Mouse (Mus musculus): ENCODE results near the gene Amacr.

The Amacr gene

DNA sequence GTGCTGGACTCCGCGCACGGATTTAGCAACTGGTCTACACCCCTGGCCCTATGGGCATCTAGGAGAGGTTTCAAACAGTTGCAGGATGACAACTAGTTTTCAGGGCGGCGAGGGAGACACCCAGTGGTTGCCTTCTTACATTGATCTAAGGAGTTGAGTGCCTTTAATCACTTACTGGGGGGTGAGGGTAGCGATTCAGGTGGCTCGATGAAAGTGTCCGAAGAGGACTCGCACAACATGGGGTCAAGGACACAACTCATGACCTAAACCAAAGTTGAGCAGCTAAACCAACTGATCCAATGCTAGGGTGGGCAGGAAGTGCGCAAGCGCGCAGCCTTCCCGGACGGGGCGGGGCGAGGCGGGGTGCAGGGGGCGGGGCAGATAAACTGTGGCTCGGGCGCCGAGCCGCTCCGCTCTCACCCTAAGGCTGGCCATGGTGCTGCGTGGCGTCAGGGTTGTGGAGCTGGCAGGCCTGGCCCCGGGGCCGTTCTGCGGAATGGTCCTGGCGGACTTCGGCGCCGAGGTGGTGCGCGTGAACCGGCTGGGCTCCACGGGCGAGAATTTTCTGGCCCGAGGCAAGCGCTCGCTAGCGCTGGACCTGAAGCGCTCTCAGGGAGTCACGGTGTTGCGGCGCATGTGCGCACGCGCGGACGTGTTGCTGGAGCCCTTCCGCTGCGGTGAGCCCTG lies at the start of gene Amacr:
Amacr (plus strand) TSS at position 380 of the 687 bp plus-strand sequence.
- DNase-seq (ENCODE audit: extremely low spot score, low read depth, low spot score) = peak; percentile 62

- no peak for DNase-seq (ENCODE audit: extremely low spot score, low read depth, low spot score)
Measured at GRCm38 (mm10) chr15:10933930-10934329, 47.6 kb upstream of the Amacr start.

DNA sequence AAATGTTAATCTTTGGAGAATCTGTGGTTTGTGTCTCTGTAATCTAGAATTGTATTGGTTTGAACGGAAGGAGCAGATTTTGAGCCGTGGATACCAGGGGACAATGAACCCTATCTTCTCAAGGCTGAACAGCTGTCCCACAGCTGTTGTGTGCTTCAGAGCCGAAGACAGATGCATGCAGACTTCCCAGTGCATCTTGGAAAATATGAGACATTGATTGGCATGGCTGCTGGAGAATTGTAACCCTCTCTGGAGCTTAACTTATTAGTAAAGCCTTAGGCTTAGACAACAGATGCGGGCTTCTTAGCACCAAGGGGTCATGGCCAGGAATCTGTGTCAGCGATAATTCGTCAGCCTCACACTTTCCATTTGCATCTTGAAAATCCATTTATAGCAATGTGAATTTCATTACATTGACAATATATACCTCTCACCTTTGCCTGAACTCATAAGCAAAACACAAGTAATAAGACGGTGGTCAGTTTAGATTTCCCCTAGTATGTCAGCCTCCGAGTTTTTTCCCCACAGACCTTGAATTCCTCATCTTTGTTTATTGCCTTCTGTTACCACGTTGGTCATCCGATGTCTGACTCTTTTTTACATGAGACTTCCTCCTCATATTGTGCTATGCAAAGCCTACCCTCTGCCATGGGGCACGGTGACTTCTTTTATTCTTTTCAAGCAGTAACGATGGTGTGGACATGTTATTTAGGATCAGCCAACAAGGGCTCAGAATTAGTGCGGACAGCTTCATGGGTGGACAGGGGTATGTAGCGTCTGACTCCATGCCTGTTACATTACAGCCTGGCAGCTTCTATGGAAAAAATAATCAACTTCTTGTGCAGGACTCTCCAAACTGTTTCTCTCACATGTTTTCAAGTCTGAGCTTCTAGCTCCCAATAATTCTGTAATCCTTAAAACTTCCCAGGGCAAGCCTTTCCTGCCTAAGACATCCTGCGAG lies 41.1 kb upstream of the Amacr start:
- DNase-seq (ENCODE audit: extremely low spot score, low read depth, low spot score) = no peak

- DNase-seq (ENCODE audit: extremely low spot score, low read depth, low spot score) = no peak
Measured at GRCm38 (mm10) chr15:10941901-10942300, 39.7 kb upstream of the Amacr start.

GRCm38 (mm10) chr15:10947852-10948251 lies 33.7 kb upstream of the Amacr start:
- no peak for DNase-seq (ENCODE audit: extremely low spot score, low read depth, low spot score)

DNA sequence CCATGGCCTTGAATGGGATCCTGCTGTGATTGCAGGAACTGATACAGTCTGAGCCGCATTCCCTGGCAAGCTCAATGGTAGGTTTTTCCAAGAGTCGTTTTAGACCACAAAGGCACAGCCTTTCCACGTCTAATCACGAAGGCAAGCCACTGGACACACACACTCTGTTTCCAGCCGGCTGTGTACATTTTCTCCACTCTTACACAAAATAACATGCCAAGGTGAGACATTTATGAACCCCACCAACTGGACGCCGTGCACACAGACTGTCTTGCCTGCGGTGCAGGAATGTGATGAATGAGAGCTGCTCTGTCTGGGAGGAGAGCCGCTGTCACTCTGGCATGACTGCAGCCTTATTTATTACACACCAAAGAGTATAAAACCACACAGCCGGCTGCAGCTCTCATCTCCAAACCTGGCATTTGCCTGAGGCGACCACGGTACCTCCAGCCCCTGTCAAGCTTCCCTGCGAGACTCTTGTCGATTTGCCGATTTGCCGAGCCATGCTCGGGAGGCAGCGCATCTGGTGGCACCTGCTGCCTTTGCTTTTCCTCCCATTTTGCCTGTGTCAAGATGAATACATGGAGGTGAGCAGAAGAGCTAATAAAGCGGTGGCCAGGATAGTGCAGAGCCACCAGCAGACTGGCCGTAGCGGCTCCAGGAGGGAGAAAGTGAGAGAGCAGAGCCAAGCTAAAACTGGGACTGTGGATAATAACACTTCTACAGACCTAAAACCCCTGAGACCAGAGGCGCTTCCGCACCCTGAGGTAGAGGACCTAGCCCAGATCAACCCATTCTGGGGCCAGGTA lies 29.4 kb upstream of the Amacr start, which contains the start of gene C1qtnf3:
C1qtnf3 (plus strand) TSS at position 382 of the 809 bp plus-strand sequence.
- DNase-seq (ENCODE audit: extremely low spot score, low read depth, low spot score) = no peak

DNA sequence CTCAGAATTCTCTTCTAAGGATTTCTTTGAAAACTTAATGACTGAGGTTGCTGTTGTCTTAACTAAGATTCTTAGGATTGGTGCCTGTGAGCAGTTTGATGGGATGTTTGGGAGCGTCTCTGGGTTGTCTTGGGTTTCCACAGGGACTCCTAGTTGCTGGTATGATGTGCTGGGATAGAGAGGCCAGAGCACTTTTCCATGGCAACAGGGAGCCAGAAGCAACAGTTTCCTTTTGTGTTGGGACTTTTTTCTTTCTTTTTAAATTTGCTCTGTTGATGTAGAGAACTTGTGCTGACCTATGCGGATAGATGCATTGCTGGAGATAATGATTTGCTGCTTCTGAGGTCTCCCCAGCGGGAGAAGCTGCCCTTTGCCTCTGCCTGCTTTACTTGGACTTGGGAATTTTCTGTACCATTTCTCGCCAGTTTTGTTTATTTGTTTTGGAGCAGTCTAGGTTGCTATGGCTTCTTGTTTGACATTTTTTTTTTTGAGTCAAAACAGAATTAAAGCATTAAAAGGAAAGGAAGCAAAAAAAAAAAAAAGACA lies 28.7 kb upstream of the Amacr start:
- no peak for DNase-seq (ENCODE audit: extremely low spot score, low read depth, low spot score)

GRCm38 (mm10) chr15:10953465-10953864 lies 28.1 kb upstream of the Amacr start:
- DNase-seq (ENCODE audit: extremely low spot score, low read depth, low spot score) = no peak

GRCm38 (mm10) chr15:10954381-10955016 lies 27.1 kb upstream of the Amacr start:
- no peak for DNase-seq (ENCODE audit: extremely low spot score, low read depth, low spot score)

- no peak for DNase-seq (ENCODE audit: extremely low spot score, low read depth, low spot score)
Measured at GRCm38 (mm10) chr15:10955156-10955555, 26.4 kb upstream of the Amacr start.

DNA sequence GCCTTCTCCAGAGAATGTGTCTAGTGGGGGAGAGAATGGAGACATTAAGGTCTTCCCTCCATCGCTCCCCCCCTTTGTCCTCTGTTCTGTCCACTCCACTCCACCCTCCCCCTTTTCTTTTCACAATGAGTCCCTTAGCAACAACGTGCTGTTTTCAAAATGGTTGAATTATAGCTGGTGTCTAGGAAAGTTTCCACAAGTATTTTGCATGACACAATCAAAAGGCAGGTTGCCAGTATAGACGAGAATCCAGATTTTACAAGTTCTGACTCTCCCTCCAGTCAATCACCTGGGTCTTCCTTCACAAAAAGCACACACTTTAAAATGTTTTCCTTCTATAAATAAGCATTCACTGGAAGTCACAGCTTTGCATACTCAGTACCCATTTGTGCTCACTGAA lies 24.9 kb upstream of the Amacr start:
- no peak for DNase-seq (ENCODE audit: extremely low spot score, low read depth, low spot score)

DNA sequence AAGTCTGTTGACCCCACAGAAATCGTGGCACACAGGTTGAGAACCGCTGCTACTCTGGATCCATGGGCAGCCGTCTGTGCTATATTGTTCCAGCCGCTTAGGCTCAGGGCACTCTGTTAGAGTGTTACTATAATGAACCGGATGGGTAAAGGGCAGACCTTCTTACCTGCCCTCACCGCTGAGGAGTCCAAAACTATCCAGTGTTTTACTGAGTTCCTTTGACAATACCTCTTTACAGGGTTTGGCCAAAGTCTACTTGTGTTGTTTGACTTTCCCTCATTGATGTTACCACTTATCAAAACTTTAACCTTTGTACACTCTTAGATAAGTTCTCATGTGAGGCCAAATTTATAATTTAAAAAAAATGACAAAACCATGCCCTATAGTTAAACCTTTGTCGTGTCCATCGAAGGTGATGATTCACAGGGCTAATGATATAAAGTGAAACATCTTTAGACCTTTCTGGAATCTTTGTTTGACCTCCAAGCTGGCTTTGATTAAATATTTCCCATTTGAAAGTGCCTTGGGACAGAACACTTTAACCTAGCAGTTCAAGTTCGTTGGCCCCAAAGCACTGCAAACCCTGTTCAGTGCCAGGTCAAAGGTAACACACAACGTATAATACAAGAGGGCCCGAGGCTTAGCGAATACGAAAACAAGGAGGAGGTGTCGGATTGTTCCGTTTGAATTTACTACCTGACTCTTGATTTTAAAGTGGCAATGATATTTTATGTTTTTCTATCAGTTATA lies 22.1 kb upstream of the Amacr start:
- no peak for DNase-seq (ENCODE audit: extremely low spot score, low read depth, low spot score)

- no peak for DNase-seq (ENCODE audit: extremely low spot score, low read depth, low spot score)
Measured at GRCm38 (mm10) chr15:10960267-10960666, 21.3 kb upstream of the Amacr start.

DNA sequence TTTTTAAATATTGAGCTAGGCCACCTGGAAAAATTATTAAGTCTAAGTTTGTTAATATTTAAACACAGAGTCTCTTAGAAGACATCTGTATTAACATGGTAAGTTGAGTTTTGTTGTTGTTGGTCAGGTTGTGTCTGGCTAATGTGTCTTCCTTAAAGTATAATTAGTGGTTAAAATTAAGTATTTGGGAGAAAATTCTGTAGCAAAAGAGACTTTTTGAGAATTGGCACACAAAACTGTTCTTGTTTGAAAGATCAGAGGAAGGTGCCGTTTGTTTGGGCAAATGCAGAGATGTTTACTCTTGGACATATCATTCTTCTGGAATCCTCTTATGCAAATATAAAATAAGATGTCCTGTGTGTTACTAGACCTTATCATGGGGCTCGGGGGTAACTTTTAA lies 19.0 kb upstream of the Amacr start:
- no peak for DNase-seq (ENCODE audit: extremely low spot score, low read depth, low spot score)

- DNase-seq (ENCODE audit: extremely low spot score, low read depth, low spot score) = no peak
Measured at GRCm38 (mm10) chr15:10969439-10969838, 12.1 kb upstream of the Amacr start.

GRCm38 (mm10) chr15:10970777-10971176 lies 10.8 kb upstream of the Amacr start:
- DNase-seq (ENCODE audit: extremely low spot score, low read depth, low spot score) = no peak

- DNase-seq (ENCODE audit: extremely low spot score, low read depth, low spot score) = no peak
Measured at GRCm38 (mm10) chr15:10977151-10977550, 4.4 kb upstream of the Amacr start.

GRCm38 (mm10) chr15:10980712-10981111 lies 844 bp upstream of the Amacr start:
- DNase-seq (ENCODE audit: extremely low spot score, low read depth, low spot score) = no peak

DNA sequence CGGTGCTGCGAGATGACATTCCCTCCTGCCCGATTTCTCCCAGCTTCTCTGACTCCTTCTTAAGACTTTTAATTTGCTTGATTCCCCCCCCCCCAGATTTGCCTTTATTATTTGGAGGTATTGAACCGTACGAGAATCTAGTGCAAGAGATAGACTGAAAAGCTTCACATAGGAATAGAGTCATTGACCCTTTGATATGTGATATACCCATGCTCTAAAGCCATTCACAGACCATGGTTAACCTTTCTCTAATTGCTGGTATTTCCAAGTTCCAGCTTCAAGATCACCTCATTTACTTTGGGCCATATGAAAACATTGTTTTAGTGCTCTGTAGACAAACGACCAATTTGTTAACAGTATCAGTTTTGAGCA lies 494 bp downstream of the Amacr start:
- DNase-seq (ENCODE audit: extremely low spot score, low read depth, low spot score) = peak; percentile 10

GRCm38 (mm10) chr15:10985756-10986155 lies 4.2 kb downstream of the Amacr start:
- DNase-seq (ENCODE audit: extremely low spot score, low read depth, low spot score) = no peak

Data from hindlimb bud, embryonic 11.5 days (tissue).